Mouse (Mus musculus): Measurements from ENCODE around the gene Bbox1.

Gene Bbox1

DNA sequence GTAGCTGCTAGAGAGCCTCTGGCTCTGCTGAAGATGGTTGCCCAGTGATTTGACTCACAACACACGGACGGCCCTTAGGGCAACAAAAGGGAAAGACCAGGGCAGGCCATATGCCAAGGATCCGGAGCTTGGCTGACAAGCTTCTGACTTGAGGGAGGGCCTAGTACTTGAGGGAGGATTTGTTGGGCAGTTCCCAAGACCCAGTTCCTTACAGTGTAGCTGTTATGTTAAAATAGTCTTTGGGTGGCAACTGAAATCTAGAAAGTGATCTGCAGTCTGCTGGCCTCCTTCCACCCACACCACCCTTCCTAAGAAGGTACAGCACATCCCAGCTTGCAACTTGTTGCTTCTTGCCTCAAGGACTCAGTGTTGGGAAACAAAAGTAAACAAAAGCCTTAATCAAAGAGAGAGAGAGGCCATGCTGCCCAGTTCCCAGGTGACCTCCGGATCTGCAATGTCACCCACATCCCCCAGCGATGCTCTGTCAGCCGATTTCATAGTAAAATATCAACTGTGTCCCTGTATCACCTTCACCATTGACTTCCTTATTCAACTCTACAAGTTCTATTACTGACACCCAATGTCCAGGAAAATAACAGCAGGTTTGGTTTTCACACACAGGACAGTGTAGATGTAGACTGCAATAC, at the start of gene Bbox1:
Gene Bbox1 (minus strand): TSS at position 52 of the 647 bp plus-strand sequence.
- no peak for DNase-seq

DNA sequence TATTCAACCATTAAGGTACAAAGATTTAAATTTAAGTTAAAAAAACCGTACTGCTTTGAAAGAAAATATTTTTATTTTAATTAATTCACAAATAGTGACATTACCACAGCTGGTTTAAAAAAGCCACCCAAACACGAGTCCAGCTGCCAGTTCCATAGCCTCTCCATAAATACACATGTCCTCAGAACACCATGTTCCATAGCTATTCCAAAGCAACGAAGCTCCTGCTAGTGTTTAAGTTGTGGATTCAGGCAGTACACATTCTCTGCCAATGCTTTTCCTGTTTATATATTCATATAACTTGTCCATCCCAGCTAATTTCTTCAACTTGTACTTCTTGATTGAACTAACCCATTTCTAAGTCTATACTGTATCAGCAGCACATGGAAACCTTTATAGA, 49.5 kb upstream of the Bbox1 start:
- DNase-seq, result no peak

DNA sequence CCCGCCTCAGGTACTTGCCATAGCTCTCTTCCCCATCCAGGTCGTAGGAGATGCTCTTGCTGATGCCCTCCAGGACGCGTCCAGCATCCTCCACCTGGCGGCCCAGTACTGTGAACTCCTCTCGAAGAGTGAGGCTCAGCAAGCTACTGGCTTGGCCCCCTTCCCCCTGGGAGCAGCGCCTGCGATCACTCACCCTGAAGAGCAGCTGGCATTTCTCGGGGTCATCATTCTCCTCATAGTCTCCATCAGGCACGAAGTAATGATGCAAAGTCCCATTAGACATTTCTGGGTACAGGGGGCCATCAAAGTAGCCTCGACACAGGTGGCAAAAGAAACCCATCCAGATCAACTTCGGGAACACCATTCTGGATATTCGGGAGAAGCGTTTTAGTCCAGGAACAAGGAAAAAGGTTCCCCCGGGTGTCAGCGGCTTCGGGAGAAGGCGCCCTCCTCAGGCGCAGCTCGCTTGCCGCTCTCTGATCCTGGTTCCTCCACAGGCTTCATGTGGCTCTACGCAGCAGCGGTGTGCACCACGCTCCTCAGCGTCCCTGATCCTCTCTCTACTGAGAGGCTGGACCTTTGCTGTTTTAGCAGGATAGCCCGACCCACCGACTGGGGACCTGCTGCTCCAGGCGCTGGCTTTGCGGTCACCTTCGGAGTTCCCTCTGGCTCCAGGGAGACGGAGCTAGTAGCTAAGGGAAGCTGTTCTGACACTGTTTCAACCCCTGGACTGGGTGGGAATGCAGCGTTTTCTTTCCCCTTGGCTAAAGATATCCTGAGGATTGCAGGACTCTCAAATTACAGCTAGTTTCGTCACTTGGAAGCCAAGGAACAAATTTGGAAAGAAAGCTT, 48.3 kb upstream of the Bbox1 start, which contains the start of gene Fibin:
Gene Fibin (minus strand): TSS at position 752 of the 852 bp plus-strand sequence.
- peak; percentile 42 for DNase-seq

DNA sequence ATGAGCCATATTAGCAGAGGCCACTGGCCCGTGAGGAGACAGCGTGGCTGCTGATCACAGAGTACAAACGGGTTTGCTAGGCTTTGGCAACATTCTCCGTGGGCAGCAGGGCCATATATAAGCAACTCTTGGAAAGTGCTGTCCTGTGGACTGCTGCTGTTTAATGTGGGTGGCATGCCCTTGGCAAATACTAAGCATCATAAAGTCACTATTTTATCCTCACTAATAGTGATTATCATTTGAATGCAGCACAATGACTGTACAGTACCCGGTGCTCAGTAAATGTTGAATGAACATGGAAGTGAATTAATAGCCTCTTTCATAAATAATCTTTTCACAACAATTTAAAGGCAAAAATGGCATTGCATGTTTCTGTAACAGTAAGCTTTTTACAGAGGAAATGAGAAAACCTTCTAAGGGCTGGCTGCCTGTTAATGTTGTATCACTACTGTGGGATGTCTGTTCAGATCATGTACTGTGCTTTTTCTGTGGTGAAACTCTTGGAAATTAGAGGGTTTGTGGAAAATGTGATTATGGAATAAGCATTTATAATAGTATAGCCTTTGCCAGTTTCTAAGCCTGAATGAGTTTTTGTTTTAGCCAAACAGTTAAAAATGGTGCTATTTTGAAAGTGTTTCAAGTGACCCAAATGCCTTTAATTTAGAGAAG, 39.1 kb upstream of the Bbox1 start:
- no peak for DNase-seq

DNA sequence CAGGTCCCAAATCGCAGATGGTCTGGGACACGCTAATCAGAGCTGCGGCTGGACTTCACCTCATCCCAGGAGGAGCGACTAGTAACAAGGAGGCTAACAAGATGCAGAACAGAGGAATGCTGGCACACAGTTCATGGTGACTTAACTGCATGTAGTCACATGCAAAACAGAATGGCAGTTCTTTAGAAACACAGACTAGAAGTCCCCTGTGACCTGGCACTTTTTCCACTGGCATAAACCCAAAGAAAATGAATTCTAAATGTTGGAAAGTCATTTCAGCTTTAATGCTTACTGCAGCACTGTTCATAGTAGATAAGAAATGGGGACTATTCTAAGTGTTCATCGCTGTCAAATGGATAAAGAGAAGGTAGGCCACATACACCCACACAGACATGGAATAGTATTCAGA, 37.5 kb upstream of the Bbox1 start:
- DNase-seq, result no peak

DNA sequence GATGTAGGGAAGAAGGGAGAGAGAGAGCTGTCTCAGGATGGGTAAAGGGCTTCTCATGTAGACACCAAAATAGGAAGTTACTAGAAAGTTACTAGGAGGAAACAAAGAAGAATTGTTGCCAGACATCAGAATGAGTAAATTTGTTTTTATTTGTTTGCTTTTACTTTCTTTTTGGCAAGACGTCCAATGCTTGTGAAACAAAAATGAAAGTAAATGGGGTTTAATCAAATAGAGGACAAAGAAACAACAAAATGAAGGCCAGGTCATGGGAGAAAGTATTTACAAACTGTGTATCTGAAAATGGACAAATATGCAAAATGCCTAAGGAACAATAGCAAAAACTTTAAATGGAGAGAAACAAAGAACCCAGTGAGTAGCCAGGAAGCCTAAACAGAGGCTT, 37.0 kb upstream of the Bbox1 start:
- DNase-seq, result no peak

DNA sequence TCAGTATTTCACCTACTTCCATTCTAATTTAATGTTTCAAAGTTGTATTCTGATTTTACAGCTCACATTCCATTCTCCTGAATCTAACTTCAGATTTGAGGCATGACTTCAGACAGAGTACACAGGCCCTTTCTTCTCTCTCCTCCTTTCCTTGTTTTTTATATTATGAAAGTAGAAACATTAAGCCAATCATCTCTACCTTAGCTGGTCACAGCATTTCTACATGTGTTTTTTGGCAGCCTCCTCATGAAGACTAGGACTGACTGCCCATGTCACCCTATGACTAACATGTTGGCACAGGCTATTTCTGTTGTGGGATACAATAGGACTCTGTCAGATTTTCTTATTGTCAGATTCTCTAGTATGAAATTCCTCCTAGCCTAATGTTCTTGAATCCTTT, 14.6 kb upstream of the Bbox1 start:
- no peak for DNase-seq

DNA sequence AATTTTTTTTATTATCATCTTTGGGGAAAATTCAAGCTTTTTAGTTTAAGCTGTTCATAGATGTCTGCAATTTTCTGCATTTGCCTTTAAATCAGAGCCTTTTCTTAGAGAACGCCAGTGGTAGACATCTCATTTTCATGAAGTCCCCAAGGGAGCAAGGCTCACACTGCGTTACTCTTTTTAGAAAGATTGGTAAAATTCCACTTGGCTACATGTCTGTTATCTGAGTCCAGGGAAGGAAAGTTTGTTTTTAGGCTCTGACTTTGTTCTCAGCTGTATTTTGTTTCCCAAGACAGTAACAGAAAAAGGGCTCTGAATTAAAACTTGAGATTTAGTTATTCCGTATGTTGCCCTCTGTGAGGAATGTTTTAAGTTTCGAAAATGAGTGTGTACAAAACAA, 5.6 kb upstream of the Bbox1 start:
- DNase-seq, result no peak

DNA sequence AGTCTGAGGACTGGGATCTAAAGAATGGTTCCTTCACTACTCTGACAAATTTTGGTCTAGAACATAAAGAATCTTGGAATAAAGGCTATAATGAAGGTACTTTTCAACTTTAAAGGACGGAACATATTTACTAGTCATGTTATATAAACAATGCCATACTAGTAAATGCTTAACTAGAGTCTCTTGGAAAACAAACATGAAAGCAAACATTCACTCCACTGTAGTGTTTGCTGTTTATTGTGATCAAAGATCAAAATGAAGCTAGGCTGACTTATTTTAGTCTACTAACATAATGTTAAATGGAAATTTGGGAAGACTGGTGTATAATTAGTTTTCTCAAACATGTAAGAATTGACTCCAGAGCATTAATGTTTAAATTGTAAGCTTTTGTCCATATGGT, 4.9 kb upstream of the Bbox1 start:
- no peak for DNase-seq

DNA sequence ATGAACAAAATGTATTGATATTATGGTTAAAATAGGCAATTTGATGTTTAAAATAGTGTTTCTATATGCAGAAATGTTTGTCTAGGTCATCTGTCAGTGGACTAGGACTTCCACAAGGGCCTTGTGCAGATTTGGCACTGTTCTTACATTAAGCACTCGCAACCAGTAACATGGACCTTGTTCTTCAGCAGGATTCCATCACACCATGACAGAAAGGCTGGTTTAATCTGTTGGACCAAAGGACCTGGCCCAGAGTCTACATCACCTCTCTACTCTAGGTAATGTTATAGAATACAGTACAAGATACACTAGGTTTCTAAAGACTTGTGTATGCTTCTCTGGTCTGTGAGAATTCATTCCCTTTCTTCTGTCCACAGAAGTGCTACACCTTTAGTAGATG, 4.4 kb upstream of the Bbox1 start:
- DNase-seq, result no peak

DNA sequence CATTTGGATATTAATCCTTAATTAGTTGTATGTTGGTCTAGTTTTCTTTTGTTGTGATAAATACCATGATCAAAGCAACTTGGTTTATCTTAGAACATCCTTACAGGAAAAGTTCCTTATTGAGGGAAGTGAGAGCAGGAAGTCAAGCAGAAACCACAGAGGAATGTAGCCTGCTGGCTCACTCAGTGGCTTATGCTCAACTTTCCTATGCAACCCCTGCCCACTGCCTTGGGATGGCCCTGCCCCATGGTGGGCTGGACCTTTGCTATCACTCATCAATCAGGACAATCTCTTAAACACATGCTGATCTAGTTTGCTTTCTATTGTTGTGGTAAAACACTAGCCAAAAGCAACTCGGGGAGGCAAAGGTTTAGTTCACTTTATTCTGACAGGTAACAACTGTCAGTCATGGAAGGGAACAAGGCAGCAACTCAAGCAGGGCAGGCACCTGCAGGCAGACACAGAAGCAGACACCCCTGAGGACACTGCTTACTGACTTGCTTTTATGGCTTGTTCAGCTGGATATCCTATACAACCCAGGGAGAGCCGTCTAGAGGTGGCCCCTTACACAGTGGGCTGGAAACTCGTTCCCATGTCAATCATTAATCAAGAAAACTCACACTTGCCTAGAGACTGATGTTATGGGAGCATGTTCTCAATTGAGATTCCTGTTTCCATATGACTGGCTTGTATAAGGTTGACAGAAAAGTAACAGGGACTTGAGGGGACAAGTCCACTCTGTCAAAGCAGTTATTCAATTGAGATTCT, 1.9 kb upstream of the Bbox1 start:
- no peak for DNase-seq

DNA sequence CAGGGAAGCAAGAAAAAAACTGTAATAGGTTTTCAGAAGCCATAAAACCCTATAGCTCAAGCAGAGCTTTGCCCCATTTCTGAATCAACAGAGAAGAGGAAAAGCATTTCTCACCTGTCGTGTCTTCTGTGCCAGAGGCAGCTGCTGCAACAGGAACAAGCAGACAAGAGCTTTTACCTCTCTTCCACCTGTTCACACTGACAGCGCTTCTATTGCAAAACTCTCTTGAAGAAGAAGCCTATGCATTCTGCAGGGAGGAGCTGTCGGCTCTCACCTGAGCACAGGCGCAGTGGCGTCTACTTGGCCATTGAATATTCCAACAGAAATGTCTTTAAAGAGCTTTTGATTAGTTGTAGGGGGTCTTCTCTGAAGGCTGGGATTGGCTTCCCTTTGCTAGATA, 286 bp downstream of the Bbox1 start:
- no peak for DNase-seq

DNA sequence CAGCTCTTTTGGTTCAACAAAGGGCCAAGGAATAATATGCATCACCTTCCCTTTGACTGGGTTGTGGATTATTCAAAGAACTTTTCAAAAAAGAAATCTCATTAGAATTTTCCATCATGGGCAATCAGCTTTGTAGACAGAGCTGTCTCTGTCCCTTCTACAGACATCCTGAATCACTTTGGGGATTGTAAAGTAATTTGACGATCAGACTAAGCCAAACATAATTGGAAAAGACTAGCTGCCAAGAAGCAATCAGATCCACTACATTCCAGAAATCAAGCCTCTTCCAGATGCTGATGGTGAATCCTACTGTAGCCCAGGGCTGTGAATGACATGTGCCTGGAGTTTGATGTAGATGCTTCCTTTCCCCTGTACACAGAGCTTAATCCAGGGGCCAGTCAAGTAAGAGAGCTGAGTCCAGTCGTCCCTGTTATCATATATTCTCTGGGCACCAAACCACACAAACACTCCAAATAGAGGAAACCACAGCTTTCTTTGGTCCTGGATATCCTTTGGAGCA, 995 bp downstream of the Bbox1 start:
- DNase-seq, result no peak

DNA sequence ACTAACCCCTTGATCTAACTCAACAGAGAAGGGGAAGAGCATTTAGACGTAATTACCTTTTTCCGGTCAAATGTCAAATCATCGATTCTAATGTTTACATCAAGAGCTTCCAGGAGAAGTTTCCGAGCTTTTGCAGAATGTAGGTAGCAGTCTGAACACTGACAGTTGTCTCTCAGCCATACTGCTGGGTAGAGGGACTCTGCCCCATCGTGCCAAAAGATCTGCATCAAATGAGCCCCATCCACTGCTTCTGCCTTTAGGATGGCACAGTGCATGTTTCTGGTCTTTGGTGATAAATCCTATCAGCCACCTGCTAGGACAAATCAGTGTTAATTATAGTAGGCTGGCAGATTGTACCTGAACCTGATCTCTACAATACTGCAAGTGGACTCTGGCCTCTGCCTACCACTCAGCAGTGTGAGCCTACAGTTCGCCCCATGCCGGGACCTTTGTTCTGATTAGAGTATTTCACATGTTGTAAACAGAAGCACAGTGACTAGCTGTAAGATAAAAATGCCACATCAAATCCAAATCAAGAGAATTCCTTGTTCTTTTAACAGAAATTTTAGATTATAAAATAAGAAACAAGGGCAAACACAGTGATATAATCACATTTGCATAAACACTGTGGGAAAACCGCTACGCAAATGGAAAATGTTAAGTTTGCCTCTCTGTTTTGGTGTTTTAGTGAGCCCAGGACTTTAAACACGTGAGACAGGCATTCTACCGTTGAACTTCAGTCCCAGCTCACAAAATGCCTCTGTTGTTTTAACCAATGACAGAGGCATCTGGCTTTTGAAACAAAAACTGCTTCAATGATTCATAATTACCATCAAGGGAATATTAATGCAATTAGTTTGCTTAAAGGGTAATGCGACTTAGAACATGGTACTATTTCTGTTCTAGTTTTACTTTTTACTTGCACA, 8.7 kb downstream of the Bbox1 start:
- no peak for DNase-seq

DNA sequence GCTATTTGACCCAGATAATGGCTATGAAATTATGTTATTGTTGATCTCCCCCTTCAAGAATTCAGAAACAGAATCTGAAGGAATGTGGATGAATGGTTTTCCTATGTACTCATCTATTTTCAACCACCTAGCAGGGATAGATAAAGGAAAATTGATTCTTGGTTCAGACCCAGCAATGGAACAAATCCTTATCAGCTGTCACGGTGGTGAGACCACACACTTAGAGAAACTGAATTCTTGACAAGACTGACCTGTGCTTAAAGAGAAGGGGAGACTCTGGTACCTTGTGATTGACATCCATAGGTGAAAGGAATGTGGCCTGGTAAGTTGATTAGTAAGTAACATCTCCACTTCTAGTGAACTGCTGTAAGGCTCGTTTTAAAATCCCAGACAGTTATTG, 12.1 kb downstream of the Bbox1 start:
- DNase-seq, result no peak

DNA sequence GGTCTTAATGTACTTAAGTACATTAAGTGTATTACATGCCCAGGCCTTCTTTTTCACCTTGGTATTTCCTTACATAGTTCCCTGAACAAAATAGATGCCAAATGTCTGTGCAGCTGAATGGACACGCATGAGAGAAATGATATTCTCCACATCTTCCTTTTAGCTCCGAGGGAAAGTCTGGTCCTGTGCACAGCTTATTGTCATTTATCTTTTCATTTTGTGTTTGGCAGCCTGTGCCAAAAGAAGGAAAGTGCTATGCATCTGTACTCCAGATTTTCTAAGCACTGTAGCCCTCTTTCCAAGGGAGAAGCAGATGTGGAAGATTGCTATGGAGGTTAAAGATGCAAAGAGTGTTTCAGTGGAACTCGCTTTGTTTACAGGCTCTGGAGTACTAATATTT, 13.0 kb downstream of the Bbox1 start:
- no peak for DNase-seq

DNA sequence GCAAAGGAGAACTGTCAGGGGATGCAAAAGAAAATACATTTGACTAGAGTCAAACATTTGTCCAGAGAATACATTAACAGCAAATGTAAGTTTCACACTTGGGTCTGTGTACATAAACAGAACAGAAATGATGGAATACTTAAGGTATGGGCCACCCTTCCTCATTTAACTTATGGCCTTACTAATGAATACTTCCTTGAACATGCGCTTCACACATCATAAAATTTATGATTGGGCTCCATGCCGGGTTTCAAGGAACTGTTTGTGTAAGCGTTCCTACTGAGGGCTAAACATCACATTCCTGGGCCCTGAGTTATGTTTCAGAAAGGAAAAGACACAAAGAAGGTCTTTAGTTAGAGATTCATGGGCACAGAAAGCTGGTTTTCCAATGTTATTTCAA, 19.4 kb downstream of the Bbox1 start:
- DNase-seq, result no peak

DNA sequence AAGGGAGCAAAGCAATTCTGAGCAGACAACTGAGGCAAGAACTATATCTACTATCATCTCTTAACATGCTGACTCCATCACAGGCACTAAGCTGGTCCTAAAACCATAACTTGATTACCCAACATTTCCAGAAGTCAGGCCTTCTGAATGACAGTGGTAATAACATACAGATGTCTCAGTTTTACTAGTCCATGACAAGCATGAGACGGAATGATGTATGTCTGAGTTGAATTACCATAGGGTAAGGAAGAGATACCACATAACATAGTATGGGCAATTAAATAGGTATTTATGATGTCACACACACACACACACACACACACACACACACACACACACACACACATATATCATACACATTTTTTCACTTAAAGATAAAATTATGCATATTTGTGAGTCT, 26.4 kb downstream of the Bbox1 start:
- no peak for DNase-seq

DNA sequence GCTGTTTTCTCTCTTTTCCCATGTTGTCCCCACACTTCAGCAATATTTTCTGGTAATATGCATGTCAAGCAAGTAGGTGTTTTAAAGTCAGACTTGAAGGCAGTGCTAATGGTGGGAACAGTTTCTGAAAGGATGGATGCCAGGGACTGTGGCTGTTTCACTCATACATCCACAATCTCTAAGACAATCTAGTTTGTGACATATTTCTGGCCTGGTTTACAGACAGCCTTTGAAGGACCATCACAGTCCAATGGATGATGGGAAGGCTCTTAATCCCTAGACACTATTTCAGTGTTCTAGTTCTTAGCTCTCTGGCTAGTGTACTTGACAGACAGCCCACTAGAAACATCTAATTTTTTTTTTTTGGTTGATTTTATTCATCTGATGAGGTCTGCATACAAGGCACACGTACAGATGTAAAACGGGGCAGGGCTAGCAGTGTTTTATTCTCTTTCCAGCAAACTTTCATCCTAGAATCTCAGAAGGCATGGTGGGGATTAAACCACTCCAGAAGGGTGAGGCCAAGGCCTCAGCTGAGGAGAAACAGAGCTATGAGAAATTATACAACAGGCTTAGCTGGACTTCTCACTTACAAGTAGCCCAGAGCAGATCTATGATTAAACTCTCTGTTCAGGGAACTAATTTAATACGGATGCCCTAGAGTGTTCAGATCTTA, 28.4 kb downstream of the Bbox1 start:
- DNase-seq, result no peak

DNA sequence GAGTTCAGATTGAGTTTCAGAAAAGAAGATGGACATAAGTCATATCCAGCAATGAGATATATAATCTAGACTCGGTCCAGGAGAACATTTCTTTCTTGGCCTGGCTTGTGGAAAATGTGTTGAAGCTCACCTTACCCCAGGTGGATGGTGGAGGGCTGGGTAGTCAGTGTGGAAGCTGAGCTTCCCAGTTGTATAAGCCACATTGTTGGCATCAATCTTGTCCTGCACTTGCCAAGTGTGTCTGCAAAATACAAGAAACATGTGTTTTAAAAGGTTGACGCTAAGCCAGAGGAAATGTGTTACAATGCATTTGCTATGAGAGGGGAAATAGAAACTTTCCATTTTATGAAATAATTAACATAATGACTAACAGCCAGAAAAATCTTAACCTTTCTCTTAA, 38.9 kb downstream of the Bbox1 start:
- DNase-seq, result no peak

DNA sequence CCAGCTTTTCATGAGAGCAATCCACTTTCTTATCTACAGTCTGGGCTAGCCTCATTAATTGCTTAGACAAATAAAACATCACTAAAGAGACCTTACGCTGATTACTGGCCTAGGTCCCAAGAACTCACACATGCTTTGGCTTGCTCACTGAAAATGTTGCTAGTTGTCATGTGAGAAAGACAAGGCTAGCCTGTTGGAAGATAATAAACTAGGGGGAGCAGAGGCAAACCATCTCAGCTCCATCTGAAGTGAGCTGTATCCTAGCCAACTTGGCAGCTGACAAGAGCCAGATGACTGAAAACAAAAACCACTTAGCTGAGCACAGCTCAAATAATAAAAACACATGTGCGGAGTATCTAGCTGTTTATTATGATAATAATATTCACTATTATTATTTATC, 40.2 kb downstream of the Bbox1 start:
- DNase-seq, result no peak

Measured in right cerebral cortex, postnatal 14 days (tissue).